Mouse (Mus musculus) brown adipose tissue, adult 24 weeks (tissue): ENCODE results near the gene Ube2b. TPM values are rescaled to one million over a fixed set of nuclear protein-coding genes. Genes with fewer than 3 reads are reported as not detected.
A peak's percentile ranks its signal among the peaks of the same experiment; 100 is the strongest.

ENCODE experiments used
- H3K27ac ChIP-seq: fragments of 200-500 bp; replicated peaks from 2 replicates; pipeline ENCODE4 v1.5.1; 2012; ENCODE audit warnings: low read depth, mild to moderate bottlenecking, low read length
- H3K4me1 ChIP-seq: fragments of 200-500 bp; 2 replicates; pipeline ENCODE4 v1.6.1; 2012; ENCODE audit warnings: low read length, mixed read lengths; ENCODE audit not compliant: control insufficient read depth, insufficient read depth, insufficient read length
- H3K4me3 ChIP-seq: fragments of 200-500 bp; 2 replicates; pipeline ENCODE4 v1.5.1; 2012; ENCODE audit warnings: low read depth, mild to moderate bottlenecking, low read length, moderate library complexity; ENCODE audit not compliant: insufficient read depth
- polyA plus RNA-seq: library from polyadenylated mRNA; stranded (reverse); fragments of >200 nt; gene quantifications from 2 replicates; pipeline ENCODE4 v1.2.4, GENCODE M21; 2012; ENCODE audit not compliant: missing spikeins, insufficient read depth, insufficient read length

Ube2b gene
- 235 and 242 TPM in 2 replicates for polyA plus RNA-seq

- Histone ChIP-seq H3K4me3 (peak within 1 kb of the TSS; percentile 81), H3K4me1 (peaks cover 8% of the 10 kb centered on the region; the same call in 1 of the 2 replicates), H3K27ac (peak within 1 kb of the TSS; percentile 99)
Measured at GRCm38 (mm10) chr11:52000290-52000962, at the start of gene Ube2b. Gene Ube2b (minus strand): TSS chr11:52000762.

DNA sequence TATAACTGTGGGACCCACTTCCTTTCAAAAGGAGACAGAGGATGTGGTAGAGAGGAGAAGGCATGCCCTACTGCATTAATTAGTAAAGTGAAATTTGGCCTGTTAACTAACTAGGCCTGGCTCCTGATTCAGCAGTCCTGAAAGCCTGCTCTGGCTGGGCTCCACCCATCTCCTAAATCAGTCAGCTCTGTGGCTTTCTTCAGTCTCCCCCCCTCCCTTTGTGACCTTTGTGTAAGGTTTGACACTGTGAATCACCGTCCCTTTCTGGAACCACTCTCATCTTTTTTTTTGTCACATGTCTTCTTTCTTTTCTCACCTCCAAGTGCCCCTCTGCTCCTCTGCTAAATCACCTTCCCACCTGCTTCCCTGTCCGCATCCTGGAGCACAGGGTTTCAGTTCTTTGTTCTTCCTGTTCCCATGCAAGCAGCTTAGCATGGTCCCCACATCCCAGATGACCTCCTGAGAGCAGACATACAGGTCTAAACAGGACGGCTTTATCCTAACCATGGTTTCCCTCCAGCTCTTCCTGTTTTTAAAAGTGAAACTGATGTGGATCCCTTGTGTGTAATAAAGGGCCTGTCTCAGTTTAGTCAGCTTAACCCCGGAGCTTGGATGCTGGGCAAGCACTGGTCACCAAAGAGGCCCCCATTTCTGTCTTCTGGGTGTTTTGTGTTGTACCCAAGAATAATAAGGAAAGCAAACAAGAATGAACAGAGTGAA, 46.0 kb upstream of the Ube2b start:
- H3K4me1 ChIP-seq: peaks cover 7% of the 10 kb centered on the region; the same call in 1 of the 2 replicates
- H3K4me3 ChIP-seq: peak overlapping the region; percentile 22
- peak overlapping the region; percentile 54 for H3K27ac ChIP-seq

DNA sequence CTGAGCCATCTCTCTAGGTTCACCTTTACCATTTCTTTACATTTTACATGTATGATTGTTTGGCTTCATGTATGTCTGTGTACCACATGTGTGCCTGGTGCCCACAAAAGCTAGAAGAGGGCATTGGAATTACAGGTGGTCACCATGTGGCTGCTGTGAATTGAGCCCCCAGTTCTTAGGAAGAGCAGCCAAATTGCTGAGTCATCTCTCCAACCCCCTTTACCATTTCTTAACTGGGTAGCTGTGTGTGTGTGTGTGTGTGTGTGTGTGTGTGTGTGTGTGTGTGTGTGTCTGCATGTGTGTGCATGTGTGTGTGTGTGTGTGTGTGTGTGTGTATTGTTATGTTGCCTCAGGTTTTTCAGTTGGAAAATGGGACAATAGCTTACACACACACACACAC, 43.6 kb upstream of the Ube2b start:
- H3K4me3 ChIP-seq: no peak overlapping the region

DNA sequence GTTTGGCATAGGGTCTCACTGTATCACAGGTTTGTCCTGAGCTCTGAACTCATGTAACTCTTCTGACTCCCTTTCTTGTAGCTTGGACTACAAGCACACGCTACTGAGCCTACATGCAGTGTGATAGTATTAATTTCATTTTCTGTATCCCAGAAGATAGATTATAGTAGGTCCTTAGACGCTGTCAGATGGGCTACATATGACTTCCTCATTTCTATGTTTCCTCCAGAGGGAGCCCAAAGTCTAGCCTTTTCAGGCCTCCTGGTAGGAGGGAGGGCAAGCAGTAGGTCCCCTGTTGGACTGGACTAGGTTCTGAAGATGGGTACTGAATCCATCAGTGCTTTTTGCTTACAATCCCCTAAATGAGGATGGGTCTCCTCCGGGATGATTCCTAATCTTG, 42.7 kb upstream of the Ube2b start:
- H3K4me1 ChIP-seq: peaks cover 7% of the 10 kb centered on the region; the same call in 1 of the 2 replicates
- H3K4me3 ChIP-seq: no peak overlapping the region
- no peak overlapping the region for H3K27ac ChIP-seq

More for the DNA sequence above, 43.6 kb upstream of the Ube2b start:
- Histone ChIP-seq H3K27ac (no peak overlapping the region), H3K4me1 (peaks cover 7% of the 10 kb centered on the region; the same call in 1 of the 2 replicates)

DNA sequence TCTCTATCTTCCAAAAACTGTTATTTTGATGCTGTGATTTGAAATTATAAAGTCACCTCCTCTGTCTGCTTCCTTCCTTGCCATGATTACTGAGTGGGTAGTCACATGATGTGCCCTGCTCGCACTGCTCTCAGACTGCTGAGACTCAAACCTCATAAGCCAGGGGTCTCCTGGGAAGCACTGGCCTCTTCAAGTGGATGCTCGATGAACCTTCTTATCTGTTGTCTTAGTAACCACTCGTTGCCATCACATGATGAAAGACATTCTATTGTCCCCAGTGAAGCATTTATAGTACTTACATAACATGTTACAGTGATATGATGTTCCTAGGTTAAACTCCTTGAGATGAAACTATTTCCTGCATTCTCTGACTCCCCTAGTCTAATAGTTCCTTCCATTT, 37.1 kb upstream of the Ube2b start:
- H3K4me1 ChIP-seq: no peaks in the 10 kb centered on the region
- H3K4me3 ChIP-seq: no peak overlapping the region
- no peak overlapping the region for H3K27ac ChIP-seq

DNA sequence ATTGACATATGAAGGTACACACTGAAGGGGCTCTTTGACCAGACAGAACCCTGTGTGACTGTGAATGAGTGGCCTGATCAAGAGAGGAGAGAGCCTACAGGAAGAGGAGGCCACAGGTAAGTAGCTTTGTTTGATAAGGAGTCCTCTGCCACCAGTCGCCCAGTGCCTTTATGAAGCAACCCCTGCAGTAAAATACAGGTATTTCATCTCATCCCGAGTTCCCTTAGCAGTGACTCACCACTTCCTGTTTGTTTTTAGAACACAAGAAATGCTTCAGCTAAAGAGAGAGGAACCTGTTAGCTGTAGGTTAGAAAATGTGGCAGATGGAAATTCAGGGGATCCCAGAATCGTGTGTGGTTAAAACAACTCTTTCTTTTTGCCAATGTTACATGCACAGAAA, 35.3 kb upstream of the Ube2b start:
- Histone ChIP-seq H3K27ac (no peak overlapping the region), H3K4me1 (no peaks in the 10 kb centered on the region), H3K4me3 (no peak overlapping the region)

DNA sequence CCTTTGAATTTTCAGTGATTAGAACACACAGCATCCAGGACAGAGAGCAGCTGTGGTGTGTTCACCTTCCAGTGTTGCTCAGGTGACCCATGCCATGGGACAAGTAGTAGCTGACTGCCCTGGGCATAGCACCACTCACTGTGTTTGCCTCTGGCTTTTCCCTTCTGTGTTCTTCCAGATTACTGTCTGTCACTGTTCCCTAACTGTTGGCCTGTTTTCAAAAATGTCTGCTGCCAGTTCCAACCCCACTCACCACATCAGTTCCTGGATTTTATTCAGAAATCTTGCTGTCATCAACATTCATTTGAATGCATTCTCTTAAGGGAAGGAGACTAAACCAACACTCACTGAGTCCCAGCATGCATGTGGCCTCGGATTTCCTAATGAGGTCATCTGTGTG, 33.4 kb upstream of the Ube2b start:
- Histone ChIP-seq H3K27ac (no peak overlapping the region), H3K4me3 (no peak overlapping the region), H3K4me1 (no peaks in the 10 kb centered on the region)

- Histone ChIP-seq H3K4me3 (no peak overlapping the region), H3K4me1 (no peaks in the 10 kb centered on the region), H3K27ac (no peak overlapping the region)
Measured at GRCm38 (mm10) chr11:52032356-52032755, 31.8 kb upstream of the Ube2b start.

- Histone ChIP-seq H3K27ac (no peak overlapping the region), H3K4me3 (no peak overlapping the region), H3K4me1 (no peaks in the 10 kb centered on the region)
Measured at GRCm38 (mm10) chr11:52018217-52018616, 17.7 kb upstream of the Ube2b start.

GRCm38 (mm10) chr11:52011541-52011940, 11.0 kb upstream of the Ube2b start:
- H3K27ac ChIP-seq: no peak overlapping the region
- H3K4me1 ChIP-seq: no peaks in the 10 kb centered on the region
- H3K4me3 ChIP-seq: no peak overlapping the region

GRCm38 (mm10) chr11:52011011-52011410, 10.4 kb upstream of the Ube2b start:
- no peak overlapping the region for H3K4me3 ChIP-seq
- H3K4me1 ChIP-seq: no peaks in the 10 kb centered on the region
- H3K27ac ChIP-seq: no peak overlapping the region

DNA sequence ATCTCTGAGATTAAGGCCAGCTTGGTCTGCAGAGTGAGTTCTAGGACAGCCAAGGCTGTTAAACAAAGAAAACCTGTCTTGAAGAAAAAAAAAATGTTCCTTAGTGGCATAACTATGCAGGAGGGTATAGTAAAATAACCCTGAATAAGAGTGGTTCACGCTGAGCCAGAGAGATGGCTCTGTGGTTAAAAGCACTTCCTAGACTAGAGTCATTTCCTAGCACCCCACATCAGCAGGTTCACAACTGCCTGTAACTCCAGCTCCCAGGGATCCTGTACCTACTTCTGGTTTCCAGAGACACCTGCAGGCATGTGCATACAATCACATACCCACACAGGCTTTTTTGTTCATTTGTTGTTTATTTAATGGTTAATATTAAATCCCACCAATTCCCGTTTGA, 5.0 kb upstream of the Ube2b start:
- no peak overlapping the region for H3K4me3 ChIP-seq
- no peak overlapping the region for H3K27ac ChIP-seq
- H3K4me1 ChIP-seq: peaks cover 5% of the 10 kb centered on the region; the same call in 1 of the 2 replicates

- H3K4me1 ChIP-seq: peaks cover 6% of the 10 kb centered on the region; the same call in 1 of the 2 replicates
- peak within 1 kb of the TSS; percentile 92 for H3K27ac ChIP-seq
- peak within 1 kb of the TSS; percentile 92 for H3K4me3 ChIP-seq
Measured at GRCm38 (mm10) chr11:52003772-52004528, 3.4 kb upstream of the Ube2b start, which contains the start of gene Cdkl3. Gene Cdkl3 (plus strand): TSS chr11:52004221.

- peaks cover 8% of the 10 kb centered on the region; the same call in 1 of the 2 replicates for H3K4me1 ChIP-seq
- H3K27ac ChIP-seq: peak overlapping the region; percentile 92
- peak overlapping the region; percentile 65 for H3K4me3 ChIP-seq
Measured at GRCm38 (mm10) chr11:52003505-52003771, 2.9 kb upstream of the Ube2b start.

DNA sequence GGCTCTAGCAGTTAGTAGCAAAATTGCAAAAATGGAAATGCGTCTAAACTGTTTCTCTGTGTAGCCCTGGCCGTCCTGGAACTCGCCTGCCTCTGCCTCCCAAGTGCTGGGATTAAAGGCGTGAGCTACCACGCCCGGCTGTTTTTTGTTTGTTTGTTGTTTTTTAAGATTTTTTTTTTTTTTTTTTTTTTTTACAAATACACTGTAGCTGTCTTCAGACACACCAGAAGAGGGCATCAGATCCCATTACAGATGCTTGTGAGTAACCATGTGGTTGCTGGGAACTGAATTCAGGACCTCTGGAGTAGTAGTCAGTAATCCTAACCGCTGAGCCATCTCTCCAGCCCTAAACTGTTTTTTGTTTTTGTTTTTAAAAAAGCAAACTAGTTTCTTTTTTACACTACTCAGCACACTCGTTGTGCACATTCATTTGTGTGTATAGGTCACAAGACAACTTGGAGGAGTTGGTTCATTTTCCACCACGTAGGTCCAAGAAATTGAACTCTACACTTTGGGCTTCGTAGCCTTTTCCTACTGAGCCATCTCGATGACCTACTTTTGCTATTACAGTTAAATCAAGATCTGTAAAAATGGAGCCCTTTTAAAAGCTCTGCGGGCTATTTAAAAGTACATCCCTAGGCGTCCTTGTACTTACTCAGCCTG, 2.4 kb upstream of the Ube2b start:
- H3K4me1 ChIP-seq: peaks cover 8% of the 10 kb centered on the region; the same call in 1 of the 2 replicates
- H3K27ac ChIP-seq: peak overlapping the region; percentile 92
- peak overlapping the region; percentile 65; the same call in 1 of the 2 replicates for H3K4me3 ChIP-seq
